In the genomic region with DNA sequence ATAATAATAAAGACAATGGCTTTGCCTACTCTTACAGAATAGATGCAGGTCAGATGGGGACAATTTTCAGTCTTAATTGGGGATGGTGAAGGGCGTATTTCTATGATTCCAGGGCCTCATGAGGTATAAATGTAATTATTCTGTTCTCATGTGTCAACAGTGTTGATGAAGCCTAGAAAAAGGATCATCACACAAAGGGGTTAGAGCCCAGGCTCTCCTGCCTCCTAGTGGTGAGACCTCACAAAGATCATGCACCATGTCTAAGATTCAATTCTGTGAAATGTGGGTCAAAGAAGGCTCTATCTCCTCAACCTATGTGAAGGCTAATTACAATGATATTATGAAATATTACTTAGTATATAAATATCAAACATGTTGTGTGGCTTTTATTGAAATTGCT, we compare ENCODE assay signal across 15 mouse cellular contexts.
"Had no signal": no experiment of that assay in that cellular context is flagged by ENCODE, and none has a peak within 500 bp of the region (broad histone marks: within the 10 kb centered on the region; RNA-seq: fewer than 3 reads in every experiment).

No protein-coding gene starts in this region.

- H3K4me2 ChIP-seq: liver, embryonic 11.5 days; lung, embryonic 14.5 days; midbrain, embryonic 15.5 days; neural tube, embryonic 13.5 days; stomach, embryonic 15.5 days had no signal

- DNase-seq: kidney, adult 8-10 months; kidney, postnatal 10 days; lung, embryonic 14.5 days; lung, postnatal 10 days; lung, postnatal 4 days; retina, postnatal 1 day; right cerebral cortex, postnatal 4 days; spleen, adult 18-20 months; thymus, postnatal 36 days had no signal

- H3K36me3 ChIP-seq: limb, embryonic 10.5 days; midbrain, embryonic 10.5 days; midbrain, embryonic 15.5 days; neural tube, embryonic 13.5 days; stomach, embryonic 15.5 days had no signal

- H3K4me1 ChIP-seq: limb, embryonic 10.5 days; midbrain, embryonic 10.5 days; midbrain, embryonic 15.5 days; neural tube, embryonic 13.5 days; stomach, embryonic 15.5 days had no signal

- H3K27ac ChIP-seq: limb, embryonic 10.5 days; midbrain, embryonic 10.5 days; midbrain, embryonic 15.5 days; neural tube, embryonic 13.5 days; stomach, embryonic 15.5 days had no signal

- H3K9ac ChIP-seq: lung, embryonic 14.5 days; midbrain, embryonic 15.5 days; neural tube, embryonic 13.5 days; stomach, embryonic 15.5 days had no signal

- ATAC-seq: midbrain, embryonic 15.5 days had no signal

- H3K9me3 ChIP-seq: limb, embryonic 10.5 days; midbrain, embryonic 10.5 days; midbrain, embryonic 15.5 days; neural tube, embryonic 13.5 days; stomach, embryonic 15.5 days had no signal

- H3K4me3 ChIP-seq: limb, embryonic 10.5 days; midbrain, embryonic 10.5 days; midbrain, embryonic 15.5 days; neural tube, embryonic 13.5 days; stomach, embryonic 15.5 days had no signal

- H3K27me3 ChIP-seq: midbrain, embryonic 15.5 days; neural tube, embryonic 13.5 days; stomach, embryonic 15.5 days had no signal
